Mouse (Mus musculus) ovary, postnatal 36 days (tissue): ENCODE data around the gene Srsf12.

Source experiments
- DNase-seq: peaks from one replicate; pipeline ENCODE4 v3.0.0; 2022; ENCODE audit warnings: low spot score, mixed read lengths

Gene Srsf12

DNA sequence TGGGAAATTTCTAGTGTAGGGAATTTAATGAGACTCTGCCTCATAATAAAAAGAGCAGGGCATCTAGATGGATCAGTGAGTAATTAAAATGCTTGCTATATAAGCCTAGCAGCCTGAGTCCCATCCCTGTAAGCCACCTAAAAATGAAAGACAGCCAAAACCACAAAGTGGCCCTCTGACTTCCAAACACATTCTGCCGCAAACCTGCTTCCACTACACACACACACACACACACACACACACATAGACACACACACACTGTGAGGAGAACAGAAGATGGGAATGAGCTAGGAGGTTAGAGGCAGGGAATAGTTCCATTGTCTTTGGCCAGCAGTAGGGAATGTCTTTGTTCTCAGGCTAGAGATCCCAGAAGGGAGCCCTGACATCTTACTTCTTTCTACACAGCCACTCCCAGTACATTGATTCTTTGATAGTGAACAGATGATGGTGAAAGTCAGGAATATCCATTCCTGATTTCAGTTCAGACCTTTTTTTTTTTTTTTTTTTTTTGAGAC lies 41.0 kb downstream of the Srsf12 start:
- no peak for DNase-seq

DNA sequence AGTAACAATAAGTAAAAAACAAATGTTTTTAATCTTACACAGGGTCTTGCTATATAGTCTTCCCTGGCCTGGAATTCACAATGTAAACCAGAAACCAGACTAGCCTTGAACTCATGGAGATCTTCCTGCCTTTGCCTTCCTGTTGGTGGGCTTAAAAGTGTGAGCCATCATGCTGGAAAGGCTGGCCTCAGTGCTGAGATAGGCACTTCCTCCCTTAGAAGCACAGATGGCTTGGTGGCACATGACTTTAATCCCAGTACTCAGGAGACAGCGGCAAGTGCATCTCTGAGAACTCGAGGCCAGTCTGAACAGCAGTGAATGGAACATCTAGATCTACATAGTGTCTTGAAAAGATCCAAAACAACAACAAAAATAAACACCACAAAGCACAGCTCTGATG lies 42.1 kb downstream of the Srsf12 start:
- DNase-seq: no peak

DNA sequence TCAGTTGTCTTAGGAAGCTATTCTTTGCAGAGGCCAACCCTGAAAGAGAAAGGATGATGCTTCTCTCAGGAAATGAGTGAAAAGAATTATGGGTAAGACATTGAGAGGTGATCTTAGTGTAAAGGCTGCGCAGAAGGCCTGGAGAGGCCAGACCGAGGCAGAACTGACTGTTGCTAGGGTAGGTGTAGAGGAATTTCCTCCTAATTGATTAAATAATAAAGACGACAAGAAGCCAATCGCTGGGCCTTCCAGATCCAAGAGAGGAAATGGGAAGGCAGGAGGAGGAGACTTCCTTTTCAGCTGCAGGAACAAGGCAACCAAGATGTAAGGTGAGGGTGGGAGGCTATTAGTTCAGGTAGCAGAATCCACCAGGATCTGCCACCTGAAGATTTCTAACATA lies 45.9 kb downstream of the Srsf12 start:
- no peak for DNase-seq

DNA sequence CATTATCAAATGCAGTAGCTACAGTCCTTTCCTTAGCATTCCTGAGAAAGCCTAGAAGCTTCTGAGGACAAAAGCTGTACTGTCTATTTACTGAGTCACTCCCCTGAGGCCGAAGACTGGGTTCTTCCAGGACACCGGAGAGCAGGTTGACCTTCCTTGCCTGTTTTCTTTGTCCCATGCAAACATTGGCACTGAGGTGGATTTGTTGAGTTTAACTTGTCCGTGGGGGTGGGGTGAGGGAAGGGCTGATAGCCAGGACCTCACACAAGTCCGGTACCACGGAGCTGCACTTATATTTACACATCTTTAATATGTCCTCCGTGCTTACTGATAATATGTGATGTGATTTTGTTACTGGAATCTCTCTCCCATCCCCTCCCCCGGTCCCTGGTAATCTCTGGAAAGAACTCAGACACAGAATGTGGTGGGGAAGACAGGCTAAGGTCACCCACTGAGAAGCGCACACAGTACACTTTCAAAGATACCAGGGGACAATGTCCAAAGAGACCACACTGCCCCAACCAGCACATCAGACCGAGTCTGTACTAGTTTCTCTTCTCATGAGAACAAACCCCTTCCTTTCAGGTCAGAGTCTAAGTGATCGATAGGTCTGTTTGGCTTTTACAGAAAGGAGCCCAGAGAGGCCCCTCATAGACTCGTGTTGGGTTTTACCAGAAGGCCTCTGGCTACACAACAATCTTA lies 48.6 kb downstream of the Srsf12 start:
- DNase-seq: peak; percentile 39

DNA sequence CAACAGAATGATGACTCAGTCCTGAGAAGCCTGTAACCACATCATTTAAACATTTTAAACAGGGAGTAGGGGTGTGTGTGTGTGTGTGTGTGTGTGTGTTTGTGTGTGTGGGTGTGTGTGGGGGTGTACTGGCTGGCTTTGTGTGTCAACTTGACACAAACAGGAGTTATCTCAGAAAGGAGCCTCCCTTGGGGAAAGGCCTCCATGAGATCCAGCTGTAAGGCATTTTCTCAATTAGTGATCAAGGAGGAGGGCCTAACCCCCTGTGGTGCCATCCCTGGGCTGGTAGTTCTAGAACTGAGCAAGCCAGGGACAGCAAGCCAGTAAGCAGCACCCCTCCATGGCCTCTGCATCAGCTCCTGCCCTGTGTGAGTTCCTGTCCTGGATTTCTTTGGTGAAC lies 51.5 kb downstream of the Srsf12 start:
- DNase-seq: no peak

DNA sequence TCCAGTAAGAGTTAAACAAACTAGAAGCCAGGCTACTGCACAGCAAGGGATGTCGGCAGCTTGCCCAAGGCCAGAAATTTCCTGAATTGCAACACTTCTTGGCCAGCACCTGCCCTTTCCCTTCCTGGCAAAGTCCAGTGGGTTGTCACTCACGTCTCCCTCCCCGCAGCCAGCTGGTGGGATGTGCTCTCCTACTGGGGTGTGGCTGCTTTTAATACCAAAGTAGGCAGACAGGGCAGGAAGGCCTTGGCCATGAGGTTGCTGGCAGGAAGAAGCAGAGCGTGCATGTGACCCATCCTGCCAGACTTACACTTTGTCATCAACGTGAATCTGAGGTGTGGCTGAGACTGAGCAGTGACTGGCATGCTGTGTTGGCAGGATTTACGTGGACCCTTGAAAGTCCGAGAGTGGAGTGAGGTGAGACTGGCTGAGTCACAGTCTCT lies 52.5 kb downstream of the Srsf12 start:
- DNase-seq: peak; percentile 89

DNA sequence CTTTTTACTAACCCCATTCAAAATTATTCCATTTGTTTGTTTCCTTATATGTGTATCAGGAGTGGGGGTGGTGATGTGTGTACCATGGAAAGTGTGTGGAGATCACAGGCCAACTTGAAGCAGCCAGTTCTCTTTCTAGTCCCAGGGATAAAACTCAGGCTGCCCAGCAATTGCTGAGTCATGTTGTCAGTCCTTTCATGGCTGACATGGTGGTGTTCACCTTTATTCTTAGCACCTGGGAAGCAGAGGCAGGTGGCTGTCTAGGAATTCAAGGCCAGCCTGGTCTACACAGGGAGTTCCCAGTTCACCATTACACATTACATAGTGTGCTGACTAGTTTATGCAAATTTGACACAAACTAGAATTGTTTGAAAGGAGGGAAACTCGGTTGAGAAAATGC lies 54.1 kb downstream of the Srsf12 start:
- DNase-seq: no peak

DNA sequence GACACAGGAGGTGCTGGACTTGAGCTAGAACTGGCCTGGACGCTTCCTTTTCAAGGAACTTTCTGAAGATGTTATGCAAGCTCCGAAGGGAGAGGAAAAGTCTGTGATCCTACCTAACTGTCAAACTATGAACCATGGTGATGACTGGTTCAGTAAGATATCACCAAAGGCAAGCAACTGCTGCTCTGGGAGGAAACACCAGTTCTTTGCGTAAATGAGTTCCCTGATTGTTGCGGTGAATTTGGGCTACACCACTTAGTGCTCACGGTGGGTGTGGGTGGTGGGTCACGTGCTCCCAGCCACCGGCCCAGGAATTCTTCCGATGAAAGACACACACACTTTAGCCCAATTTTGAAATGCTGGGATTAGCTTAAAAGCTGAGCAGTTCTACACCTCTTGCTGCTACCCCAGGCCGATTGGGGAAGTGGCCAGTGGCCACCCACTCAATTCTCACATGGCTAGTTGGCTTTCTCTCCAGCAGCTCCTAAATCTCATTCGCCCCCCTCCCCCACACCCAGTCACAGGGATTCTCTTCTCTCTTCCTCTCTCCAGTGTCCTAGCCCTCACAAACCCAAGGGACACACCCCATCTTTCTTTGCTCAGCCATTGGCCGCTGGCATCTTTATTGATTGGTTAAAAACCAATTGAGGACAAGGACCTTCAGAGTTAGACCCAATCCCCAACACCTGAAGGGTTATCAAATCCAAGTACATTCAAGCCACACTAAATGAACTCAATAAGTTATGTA lies 56.4 kb downstream of the Srsf12 start:
- DNase-seq: no peak

DNA sequence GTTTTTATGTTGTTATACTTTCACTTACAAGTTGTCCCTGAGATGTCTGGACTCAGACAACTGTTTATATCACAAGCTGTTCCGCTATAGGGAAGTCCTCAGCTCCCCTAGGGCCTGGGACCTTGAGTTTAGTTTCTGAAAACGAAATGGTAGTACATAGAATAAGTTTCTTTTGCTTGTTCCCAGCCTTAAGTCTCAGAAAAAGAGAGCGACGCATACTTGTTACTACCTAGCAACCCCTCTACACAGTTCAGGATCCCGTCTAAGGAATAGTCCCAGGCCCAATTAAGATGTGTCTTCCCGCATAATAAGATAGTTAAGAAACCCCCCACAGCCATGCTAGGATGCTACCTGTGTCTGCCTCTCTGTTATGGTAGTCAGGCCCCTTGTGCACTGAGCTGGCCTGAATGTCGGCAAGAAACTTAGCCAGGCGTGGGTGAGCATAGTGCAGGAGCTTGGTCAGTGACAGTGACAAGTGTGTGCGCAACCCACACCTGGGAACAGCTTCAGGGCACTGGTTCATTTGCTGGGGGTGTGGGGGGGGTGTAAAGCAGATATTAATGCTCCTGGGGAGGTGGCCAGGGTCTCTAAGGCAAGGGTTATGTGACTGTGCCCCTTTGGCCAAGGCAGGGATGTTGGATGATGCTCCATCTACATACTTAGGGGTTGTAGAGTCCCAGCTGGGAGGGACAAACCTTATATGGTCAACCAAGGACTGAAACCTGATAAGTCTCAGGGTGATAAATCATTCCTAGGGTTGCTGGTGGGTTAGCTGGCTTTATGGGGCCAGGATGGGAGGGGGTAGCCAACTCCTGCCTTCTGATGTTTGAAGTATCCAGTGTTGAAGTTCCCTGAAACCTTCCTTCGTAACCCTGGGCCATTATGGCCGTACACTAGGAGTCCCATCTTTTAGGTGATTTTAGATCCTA lies 61.9 kb downstream of the Srsf12 start:
- DNase-seq: no peak

DNA sequence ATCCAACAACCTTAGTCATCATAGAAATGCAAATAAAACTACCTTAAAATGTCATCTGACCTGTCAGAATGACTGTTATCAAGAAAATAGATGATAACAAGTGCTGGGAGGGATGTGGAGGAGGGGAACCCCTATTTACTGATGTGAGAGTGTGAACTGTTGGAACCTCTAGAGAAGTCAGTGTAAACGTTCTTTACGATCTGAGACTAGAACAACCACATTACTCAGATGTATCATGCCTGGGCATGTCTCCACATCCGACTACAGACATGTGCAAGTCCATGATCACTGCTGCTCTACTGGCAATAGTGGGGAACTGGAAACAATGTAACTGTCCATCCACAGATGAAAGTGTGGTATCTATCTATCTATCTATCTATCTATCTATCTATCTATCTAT lies 64.6 kb downstream of the Srsf12 start:
- DNase-seq: no peak

DNA sequence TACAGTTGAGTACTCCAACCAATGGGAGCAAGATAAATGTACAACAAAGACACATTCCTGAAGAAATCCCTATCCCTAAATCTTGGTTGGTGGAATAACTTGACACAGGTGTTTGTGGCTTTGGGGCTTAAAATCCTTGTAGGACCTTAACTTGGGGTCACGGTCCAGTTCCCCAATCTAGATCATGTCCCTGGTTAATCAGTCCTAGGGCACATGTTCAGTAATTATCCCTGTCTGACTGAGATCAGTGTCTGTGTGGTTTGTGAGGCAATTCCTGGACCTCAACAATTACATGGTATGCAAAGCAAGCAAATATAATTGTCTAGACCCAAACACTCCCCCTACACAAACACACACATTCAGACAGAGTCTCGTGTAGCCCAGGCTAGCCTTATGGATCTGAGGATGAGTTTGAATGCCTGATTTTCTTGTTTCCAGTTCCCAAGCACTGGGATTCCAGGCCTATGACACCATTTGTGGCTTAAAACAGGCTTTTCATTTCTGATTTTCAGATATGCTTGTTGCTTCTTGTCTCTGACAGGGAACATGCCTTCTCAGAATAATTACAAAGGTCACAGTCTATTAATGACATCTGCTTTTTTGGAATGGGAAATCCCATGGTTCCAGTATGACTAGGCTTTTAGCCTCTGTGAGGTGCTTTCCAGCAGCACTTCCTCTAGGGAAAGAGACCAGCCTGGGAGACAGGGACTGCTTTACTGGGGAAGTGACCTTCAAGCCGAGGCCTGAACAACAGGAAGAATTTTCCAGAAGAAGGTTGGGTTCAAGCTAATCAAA lies 73.3 kb downstream of the Srsf12 start:
- DNase-seq: no peak
